Mouse (Mus musculus) cerebellum, postnatal 14 days (tissue): ENCODE data around the gene Carmil1.

Experiments used
- DNase-seq, 2 experiments: peaks; one replicate each; pipeline ENCODE4 v3.0.0; 2021; ENCODE audit warnings: mixed read lengths in 2 of 2

Gene Carmil1

DNA sequence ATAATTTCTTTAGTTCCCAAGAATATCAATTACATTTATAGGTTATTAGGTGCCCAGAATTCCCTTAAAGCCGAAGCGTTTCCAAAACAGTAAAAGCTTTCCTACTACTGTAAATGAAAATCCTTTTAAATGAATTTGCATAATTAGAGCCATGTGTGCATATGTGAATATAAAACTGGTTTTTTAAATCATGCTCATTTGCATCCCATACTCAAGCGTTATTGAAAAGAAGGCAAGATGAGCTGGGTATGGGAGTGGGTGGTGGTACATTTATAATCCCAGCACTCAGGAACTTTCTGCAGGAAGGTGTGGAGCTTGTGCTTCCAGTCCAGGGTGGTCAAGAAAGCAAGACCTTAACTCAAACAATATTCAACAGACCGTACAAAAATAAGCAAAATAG is 178.3 kb downstream of the Carmil1 start:
- DNase-seq = no peak

DNA sequence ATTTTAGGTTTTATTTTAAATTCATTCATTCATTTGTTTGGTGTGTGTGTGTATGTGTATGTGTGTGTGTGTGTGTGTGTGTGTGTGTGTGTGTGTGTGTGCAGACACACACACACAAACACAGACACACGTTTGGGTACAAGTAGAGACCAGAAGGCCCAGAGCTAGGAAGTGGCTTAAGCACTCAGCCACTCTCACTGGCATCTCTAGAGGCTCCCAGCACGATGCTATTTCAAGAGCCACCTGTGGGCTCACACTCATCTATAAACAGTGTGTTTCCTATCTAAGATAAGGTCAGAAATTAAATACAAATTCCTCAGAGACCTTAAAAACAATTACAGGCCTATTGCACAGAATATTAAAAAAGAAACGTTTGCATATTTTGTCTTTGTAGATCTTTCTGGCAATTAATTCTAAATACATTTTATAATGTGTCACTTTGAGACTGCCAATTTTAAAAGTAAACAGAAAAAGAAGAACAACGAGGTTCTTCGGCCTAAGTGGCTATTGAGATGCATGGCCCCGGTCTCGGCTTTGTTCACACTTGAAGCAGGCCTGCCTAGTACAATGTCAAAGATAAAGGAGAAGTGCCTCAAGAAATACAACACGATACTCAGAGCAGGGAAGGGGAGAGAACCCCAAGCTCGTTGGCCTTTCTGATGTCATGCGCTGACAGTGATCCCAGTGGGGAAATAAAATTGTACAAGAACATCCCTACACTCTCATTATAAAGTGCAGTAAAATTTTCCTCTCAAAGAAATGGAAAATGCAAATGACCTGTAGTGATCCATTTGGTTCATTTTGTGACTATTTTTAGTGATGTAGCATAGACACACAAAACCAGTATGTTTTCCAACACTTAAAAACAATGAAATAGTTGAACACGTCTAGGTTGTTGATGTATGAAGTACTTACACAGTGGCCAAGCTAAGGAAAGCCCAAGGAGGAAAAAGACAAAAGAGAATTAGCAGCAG is 179.2 kb downstream of the Carmil1 start:
- no peak for DNase-seq

DNA sequence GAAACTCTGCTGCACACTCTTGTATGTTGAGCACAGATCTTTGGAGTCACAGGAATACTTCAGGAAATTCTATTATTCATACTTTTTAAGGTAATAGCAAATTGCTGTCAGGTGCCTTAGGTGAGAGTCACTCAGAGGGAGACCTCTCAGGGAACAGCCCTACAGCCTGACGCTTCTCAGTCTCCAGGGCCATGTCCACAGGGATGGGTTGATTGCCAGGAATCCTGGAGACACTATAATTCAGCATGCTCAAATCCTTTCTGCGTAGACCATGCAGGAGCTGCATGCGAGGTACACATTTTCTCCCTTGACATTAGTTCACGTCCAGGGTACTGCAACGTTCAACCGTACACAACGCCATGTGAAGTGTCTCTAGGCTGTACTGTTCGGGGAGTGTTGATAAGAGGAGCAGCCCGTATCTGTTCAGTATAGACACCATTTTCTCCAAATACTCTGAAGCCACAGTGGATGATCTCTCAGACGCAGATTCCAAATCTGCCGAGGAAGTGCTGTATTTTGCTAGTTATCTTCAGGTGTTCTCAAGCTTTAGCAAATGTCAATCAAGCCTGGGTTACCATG is 180.0 kb downstream of the Carmil1 start:
- no peak for DNase-seq

DNA sequence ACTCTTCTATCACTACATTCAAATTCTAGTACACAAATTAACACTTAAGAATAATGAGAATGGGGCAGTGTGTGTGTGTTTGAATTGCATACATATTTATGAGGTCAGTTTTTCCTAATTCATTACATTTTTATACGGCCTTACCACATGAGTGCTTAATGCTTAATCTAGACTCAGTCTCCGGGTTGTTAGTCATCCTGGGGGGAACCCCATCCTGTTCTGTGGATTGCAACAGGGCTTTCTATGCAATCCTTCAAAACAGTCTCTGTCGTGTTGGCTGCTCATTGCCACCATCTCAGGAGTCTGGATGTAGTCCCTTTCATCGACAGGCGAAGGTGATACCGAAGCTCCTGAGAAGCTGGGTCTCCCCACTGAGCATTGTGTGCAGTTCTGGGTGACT is 184.0 kb downstream of the Carmil1 start:
- DNase-seq = no peak

DNA sequence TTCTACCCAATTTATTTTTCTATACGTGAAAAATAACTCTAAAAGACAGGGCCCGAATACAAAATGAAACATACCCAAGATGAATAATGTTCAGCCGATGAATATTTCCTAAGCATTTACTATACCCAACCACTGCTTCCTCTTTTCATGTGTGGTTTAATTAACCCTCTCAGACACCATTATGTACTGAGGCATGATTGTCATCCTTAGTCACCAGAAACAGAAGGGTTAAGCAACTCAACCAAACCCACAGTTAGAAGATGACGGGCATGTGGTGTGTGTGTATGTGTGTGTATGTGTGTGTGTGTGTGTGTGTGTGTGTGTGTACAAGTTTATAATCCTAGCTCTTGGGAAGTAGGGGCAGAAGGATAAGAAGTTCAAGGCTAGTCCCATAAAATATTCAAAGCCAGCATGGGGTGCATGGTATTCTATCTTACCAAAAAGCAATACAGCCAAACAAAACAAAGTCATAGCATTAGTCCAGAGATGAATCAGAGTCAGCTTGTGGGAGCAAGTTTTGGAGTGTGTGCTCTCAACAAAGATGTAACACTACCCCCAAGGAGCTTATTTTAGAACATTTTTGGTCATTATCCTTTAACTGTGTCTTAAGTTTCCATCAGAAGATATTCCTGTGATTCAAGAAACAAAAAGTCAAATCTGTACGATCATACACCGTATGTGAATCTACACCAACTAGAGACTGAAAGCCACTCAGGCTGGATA is 185.6 kb downstream of the Carmil1 start:
- no peak for DNase-seq

DNA sequence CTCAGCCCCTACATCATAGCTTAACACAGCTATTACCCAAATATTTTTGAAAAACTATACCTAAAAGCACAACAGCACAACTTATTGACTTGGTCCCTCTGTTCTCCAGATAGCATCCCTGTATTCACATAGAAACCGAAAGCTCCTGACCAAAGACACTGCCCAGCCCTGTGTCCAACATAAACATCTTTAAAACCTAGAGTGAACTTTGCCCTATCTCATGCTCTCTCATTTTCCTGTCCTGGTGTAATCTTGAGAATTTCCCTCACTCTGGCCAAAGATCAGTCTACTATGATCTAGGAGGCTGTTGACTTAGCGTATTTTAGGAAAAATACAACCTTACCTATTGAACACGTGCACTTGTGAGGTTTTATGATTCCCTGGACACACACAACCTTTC is 187.5 kb downstream of the Carmil1 start:
- DNase-seq = no peak

DNA sequence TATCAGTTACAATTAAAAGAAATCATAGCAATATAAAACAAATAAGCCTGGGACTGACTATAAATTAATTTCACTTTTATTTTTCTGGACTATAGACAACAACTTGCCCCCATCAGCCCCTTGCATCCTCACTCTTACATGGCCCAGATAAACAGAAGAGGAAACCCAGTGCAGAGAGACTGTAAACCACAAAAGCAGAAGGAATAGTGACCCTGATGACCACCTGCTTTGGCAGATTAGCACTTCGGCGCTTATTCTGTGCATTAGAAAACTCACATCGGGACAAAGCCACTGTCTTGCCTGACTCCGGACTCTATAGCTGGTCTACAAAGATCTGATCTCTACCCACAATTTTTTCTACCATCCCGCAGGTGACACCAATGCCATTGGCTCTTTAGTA is 188.5 kb downstream of the Carmil1 start:
- DNase-seq = no peak

DNA sequence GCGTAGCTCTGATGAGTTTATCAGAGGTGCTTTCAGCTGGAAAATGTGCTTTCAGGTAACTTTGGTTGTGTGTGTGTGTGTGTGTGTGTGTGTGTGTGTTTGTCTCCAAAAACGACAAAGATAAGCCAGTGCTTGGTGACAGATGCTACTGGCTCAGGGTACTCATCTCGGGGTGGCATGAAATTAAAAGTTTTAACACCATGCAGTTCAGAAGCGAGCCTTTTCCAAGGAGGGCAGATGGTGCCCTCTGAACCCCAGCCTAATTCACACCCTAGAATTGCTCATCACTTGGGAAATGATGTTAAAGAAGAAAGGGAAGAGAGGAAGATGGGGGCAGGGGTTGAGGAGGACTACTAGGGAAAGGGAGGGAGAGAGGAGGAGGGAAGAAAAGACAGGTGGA is 198.4 kb downstream of the Carmil1 start:
- peak in 1 of 2 experiments; percentile 11 for DNase-seq

DNA sequence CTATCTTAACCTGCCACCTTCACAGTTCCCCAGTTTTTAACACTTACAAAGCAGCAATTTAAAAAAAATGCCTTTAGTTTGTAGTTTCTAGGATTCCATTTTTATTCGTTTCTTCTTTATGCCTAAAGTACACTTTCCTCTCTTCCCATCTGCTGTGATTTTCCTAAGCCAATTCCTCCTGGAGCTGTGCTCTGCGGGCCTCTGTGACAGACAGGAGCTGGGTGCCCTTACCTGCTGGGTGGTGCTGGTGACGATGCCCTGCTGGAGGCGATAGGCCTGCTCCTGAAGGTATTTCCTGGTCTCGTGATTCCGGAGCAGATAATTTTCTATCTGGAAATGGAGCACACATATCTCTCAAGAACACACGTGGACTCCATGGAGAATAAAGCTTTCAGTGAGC is 198.9 kb downstream of the Carmil1 start:
- peak in 1 of 2 experiments; percentile 39 for DNase-seq

DNA sequence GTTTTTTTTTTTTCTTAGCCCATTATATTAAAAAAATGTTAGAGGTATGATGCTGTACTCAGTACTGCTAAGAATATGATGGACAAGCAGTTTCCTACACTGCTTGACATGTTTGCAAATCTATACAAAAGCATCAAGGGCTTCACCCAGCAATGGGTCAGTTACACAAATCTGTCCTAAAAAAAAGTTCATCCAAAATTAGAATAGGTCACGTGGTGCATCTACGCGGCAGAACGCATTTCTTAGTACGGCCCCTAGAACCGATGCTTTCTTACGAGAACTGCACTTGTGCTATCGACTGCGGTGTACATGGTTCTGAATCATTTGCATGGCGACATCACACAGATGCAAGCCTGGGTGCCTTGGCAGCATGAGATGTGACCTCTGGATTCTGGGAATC is 208.0 kb downstream of the Carmil1 start:
- no peak for DNase-seq

DNA sequence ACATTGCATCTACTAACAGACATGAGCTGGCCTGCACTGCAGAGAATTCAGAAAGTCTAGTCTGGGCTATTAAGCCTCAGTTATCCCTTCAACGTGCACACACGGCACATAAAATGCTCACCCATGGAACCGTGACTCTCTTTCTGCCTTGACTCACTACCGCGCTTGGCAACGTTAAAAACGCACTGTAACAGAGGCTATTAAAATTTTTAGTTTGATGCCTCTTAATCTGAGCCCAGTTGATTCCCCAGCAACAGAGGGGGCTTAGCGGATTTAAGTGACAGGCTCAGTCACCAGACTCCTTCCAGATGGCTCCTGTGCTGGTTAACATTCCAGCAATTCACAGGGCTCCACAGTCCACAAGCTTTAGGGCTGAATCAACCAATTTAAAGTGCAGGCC is 213.0 kb downstream of the Carmil1 start:
- no peak for DNase-seq

DNA sequence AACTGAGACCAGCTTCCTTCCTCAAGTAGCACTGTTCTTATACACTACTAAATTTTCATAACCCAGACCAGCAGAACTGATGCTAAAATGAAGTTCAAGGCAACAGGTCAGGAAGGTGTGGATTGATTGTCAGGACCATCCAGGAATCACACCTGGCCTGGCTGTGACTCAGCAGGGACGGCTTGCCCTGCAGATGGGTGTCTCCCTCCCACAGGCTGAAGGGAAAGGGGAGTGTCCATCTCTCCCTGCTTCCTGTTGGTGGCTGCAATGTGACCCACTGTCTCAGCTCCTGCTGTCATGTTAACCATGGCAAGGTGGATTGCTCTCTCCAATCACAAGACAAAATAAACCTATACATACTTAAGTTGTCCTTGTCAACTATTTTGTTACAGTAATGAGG is 215.1 kb downstream of the Carmil1 start:
- no peak for DNase-seq

DNA sequence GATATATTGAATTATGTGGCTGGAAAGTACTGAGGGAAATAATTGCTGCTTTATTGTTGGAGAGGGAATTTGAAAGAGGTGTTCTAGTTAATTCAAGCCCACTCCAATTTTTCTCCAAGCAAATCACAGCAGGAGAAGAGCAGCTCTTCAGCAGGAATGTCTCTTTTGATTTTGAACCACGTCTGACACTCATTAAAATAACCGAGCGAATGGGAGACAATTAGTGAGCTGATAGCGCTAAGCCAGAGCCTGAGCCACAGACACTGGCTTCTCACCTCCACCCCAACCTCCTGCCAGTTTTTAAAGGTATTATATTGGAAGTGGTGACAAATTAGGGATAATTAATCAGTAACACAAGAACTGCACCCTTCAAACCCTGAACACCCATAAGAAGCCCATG is 217.8 kb downstream of the Carmil1 start:
- DNase-seq = no peak

DNA sequence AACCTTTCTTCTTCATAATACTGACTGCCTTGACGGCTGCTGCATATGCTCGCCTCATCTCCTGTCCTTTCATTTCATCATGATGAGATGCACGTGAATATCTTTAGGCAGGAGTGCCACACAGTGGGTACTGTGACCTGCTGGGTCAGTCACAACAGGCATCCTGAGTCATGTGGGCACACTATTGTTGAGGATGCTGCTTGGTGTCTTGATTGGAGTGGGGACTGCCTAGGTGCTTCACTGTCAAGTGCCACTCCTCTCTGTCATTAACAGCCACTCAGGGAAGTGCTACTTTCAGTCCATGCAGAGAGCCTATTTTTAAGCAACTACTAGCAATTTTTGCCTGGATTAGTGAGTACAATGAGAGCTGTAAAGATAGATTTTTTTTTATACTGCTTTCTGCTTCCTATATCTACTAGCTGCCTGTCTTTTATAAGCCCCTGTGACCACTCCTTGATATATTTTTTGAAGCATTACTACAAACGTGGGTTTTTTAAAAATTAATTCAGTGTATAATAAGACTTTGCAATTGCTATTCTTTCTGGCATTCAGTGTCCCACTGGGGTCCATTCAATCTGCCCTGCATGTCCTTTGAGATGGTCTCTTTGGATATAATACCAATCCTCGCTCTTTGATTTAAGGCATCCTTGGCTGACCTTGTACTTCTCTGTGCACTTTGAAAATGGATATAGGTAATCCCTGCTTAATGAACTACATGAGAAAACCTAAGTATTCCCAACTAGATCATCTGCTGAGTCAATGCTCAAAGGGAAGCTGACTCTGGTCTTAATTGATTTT is 225.3 kb downstream of the Carmil1 start:
- no peak for DNase-seq

DNA sequence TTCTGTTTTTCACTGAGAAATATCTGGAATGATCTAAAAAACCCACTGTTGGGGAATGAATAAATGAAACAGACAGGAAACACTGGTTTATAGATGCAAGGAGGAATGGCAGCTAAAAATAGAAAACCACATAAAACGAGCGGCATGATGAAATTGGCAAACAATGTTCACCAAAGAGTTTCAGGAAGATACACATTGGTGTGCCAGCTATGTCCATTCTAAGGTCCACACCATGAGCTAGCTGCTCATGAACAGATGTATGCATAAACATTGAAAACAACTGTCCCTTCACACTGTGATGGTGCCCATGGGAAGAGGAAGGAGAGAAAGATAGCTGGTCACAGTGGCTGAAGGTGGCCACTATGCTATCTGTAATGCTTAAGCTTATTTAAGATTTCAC is 229.1 kb downstream of the Carmil1 start:
- DNase-seq = no peak

DNA sequence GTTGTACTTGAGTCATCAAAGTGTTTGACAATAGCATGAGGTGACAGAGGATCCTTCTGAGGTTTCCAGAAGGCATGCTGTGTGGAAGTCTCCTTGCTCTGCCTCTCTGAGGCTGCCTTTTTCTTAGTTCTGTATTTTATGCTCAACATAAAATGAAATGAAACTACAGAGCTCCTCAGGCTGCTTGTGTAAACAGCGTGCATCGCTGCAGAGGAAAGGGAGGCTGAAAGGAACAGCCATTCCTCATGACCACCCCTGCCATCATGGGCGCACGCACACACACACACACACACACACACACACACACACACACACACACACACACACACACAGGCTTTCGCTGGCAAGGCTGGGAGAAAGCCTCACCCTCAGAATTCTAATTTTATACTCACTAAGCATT is 230.3 kb downstream of the Carmil1 start:
- DNase-seq = no peak

DNA sequence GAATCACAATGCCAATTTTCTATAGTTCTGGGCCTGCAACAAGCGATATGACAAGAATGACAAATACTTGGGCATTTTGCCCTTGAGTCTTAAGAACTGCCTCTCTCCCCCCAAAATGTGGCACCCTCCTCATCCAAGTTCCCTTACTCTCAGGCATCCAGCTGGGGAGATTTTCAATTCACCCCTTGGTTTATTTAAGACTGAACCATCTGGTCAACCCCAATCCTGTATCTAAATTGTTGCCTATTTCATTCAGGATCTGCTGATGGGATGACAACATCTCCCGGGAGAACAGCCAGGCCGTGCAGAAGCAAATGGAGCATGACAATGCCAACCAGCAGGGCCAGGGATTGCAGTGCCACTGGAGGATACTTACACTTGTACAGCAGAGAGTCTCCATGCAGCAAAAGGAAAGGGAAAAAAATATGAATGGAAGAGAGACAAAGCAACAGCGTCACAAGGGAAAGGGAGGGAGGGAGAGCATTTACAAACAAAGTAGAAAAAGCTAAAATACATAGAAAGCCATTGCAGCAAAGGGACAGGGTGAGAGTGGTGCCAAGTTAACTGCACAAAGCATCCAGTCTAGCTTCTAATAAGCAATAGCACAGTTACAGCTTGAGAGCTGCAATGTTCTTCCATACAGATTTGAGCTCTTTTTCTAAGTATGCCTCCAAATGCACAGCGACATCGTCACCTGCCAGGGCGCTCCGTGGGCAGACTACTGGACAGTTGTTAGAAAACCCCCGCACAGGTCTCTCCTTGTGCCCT is 231.1 kb downstream of the Carmil1 start:
- peak; percentile 75 to 77 for DNase-seq

DNA sequence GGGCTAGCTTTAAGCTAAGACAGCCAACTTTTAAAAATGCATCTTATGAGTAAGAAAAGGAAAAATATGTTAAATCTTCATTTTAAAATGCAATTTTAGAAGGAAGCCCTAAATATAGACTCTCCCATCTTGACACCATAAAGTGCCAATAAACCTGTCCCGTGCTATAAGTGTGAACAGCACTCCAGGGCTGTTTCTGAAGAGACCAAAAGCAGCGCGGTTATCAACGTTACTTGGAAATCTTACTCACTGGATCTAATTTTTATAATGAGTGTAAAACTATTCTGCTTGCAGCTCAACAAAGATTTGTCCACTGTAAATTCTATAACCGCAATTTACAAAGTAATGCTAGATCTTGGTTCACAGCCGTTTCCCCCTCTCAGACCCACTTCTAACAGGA is 232.0 kb downstream of the Carmil1 start:
- no peak for DNase-seq

DNA sequence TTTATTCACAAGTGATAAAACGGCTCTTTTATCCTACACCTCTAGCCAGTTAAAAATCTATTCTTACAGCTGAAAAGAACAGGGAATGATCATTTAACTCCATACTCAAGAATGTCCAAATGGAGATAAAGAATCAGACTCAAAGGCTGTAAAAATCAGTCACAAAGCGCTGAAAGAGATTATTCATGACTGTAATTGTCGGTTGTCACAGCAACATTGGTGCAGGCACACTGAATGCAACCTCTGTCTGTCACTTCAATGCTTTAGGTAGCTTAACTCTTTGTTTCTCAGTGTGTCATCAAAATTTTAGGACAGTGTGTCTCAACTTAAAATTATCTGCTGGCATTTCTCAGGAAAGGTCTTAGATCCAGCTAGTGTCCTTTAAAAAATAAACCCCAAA is 235.3 kb downstream of the Carmil1 start:
- no peak for DNase-seq

DNA sequence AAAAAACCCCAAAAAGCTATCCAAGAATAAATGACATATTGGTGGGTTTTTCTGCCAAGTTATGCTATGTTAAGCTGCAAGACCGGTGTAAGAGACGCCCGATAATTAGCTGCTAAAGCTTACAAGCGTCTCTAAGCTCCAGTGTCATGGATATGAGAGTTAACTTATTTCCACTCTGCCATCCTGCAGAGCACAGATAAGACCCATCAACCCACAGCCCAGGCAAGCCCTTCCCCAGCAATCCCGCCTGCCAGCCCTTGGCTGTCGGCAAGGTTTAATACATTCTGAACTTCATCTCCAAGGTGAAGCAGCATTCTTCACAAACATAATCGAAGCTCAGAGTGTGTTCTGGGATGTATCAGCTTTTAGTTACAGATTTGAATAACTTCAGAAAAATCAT is 240.4 kb downstream of the Carmil1 start:
- DNase-seq = no peak

DNA sequence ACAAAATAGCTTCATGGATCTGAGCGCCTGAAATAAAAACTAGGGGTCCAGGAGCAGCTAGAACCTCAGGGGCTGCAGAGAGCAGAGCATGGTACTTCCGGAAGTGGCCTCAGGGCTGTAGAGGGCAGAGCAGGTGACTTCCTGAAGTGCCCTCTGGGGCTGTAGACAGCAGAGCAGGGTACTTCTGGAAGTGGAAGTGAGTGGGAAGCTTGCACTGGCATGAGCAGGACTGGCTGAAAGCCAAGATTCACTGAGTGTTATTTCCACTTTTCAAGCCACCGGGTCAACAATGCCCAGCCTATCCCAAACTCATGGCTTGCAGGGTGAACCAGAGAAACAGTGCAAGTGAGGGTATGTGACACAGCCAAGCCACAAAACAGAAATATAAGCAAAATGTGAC is 243.1 kb downstream of the Carmil1 start:
- DNase-seq = peak; percentile 18 to 20

DNA sequence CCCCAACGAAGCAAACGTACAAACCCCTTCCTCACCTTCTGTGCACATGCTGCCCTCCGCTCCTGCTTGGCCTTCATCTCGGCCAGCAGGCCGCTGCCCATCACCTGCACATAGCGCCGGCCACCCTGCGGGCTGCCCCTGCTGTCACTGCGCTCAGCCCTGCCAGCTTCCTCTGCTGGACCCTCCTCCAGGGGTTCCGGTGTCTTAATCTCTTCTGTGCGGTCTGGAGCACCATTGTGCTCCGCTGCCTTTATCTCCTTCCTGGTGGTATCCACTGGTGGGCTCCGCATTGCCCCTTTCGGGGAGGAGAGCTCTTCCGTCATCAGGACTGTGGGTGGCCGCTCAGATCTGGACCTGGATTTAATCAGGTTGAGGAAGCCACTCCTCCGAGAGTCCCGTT is 244.4 kb downstream of the Carmil1 start:
- DNase-seq = peak in 1 of 2 experiments; percentile 12
